Mouse (Mus musculus) CD4-positive, CD25-positive, alpha-beta regulatory T cell, adult 2 months (primary cell): ENCODE measurements around the gene Lep.

Experiments used
- DNase-seq: peaks from one replicate; pipeline ENCODE4 v3.0.0-alpha.2; 2012; ENCODE audit warnings: low read depth, low spot score

Gene Lep

DNA sequence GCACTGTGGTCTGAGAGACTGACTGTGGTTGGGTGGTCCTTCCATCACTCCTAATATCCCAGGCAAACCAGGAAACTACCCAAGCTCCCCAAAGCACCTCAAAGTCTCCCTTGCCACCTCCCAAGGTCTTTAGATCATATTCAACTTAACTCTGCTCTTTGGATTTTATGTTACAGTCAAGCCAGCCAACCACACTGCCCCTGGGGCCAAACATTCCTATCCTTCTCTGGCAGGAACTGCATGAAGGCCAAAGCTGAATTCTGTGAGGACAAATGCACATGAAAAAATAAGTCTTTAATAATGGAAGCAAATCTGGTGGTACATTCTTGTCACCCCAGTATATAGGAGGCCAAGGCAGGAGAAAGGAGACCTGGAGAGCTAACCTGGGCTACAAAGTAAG is 16.0 kb upstream of the Lep start:
- no peak for DNase-seq

DNA sequence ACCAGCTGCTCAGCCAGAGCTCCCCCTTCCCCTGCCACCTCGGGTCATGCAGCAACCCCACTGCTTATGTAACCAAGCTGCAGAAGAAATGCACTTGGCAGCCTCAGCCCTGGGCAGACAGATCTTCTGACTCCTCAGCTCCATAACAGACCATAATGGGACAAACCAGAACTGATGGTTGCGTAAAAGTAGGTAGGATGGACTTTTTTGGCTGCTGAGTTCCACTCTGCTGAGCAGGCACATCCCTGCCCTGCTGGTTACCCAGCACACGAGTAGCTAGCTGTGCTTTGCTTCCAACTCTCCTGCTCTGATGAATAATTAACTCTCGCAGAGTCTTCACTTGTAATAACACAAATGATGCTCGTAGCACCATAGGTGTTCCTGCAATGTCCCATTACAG is 10.1 kb upstream of the Lep start:
- no peak for DNase-seq

DNA sequence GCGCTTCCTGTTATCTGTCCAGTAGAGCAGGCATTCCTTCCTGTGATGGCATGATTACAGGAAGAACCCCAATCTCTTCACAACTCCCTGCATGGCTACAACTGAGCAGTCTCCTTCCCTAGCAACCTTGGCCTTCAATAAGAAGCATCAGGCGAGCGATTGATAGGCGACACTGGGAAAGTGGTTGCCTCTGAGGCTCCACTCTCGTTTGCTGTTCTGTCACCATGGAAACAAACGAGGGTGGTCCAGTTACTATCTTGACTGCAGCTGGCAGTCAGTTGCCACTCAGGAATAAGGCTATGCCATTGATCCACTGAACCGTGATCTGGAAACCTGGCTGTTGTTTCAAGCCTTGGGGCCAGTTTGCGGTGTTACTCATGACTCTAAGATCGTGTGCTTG is 7.8 kb upstream of the Lep start:
- DNase-seq = no peak

DNA sequence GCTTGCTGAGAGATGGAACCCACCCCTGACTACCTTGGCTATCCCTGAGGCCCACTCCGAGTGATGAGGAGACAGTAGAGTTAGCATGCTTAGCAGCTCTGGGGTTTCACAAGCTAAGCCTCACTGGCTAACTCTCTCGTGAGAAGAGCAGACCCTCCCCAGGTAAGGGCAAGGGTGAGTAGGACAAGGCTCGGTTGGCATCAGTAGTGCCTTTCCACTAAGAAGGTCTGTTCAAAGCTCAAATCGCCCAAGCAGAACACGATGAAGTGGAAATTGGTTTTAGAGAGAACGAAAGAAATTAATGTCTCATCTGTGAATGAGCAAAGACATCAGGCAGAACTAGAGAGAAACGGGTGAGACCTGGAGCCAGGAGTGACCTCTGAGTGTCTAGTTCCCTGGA is 6.8 kb upstream of the Lep start:
- no peak for DNase-seq

DNA sequence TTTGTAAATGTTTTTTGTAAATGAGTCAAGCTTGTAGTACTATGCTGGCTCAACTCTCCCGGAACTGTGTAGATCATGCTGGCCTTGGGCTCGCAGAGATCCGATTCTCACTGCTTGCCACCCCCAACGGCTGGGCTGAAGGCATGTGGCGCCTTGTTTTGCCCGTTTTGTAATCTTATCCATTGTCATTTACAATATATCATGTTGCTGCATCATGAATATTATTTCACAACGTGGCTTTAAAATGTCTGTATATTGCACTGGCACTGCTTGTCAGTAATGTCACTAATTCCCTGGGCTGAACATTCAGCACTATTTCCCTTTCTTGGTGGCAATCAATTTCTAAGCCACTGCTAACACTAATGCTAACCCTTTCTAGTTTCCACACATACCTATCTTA is 3.6 kb upstream of the Lep start:
- no peak for DNase-seq

DNA sequence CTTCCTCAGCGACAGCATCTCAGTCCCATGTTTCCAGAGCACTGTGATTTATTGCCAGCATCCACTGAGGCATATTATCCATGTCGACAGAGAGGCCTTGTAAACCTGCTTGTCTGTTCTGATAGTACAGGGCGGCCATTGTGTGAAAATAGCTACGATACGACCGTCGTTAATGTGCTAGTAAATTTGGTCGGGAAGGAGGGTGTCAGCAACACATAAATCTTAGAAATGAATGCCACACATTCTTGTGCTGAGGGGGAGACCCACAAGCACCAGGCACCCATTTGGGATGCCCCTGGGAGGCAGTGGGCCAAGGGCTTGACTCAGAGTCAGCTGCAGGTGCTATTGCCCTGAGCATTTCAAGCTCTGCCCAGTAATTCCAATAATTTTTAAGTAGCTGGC is 6.4 kb downstream of the Lep start:
- no peak for DNase-seq

DNA sequence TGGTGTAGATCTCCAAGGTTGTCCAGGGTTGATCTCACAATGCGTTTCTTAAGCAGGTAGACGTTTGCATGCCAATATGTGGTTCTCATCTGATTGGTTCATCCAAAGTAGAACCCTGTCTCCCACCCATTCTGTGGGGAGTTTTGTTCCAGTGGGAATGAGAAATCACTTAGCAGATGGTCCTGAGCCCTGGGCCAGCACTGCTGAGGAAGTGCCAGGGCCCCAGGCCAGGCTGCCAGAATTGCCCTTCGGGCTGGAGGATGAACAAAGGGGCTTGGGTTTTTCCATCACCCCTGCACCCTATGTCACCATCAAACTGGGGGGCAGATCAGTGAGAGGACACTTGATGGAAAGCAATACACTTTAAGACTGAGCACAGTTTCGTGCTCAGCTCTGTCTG is 12.2 kb downstream of the Lep start:
- no peak for DNase-seq

DNA sequence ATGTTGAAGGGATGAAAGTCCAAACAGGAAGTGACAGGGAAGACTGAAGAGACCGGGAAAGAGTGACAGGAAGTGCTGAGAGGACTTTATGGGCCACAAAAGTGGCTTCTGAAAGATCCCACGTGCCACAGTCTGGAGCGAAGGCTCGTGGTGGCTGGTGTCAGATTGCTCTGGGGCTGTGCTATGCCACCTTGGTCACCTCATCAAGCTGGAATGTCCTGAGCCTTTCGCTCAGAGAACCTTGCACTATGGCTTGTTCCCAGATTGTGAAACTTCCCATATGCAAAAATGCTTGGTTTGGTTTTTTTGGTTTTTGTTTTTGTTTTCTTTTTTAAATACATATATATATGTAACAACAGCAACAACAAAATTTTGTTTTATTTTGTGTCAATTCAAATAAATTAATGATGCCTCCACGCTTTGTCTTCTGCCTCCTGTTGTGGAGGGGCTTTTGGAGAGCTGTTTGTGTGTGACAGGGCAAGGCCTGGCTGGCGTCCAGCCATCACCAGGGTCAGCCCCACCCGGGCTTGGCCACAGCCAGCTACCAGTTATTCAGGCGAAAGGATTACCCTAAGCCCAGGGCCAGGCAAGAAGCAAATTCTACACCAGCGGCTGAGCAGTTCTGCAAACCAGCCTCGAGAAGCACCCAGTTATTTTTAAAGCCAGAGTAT is 13.6 kb downstream of the Lep start:
- no peak for DNase-seq

DNA sequence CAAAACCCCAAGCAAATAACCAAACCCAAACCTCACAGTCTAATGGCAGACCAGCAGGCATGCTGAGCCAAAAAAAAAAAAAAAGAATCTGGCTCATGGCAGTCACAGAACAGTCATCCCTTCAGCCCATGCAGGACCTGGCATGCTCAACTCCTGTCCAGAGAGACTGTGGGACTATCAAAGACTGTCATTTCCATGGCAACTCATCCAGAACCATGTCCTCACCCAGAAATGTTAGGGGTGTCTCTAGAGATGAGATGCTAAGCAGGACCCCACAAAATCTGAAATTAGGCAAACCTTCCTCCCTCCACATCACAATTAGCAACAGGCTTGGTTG is 14.1 kb downstream of the Lep start:
- DNase-seq = no peak

DNA sequence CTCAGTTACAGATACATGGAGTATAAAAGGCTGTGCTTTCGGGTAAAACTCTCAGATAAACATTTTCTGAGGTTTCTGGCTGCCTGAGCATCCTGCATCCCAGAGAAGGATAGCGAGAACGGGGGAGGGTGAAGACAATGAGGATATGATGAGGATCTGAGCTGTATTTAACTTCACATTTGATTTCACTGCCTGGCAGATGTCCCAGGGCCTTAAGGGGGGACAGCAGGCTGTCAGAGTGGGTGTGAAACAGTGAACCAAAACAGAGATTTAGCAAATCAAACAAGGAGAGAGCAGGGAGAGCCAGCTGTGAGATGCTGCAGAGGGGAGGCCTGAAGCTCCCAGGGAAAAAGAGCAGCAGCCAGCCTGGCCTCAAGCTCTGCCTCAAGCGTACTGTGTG is 19.3 kb downstream of the Lep start:
- no peak for DNase-seq

DNA sequence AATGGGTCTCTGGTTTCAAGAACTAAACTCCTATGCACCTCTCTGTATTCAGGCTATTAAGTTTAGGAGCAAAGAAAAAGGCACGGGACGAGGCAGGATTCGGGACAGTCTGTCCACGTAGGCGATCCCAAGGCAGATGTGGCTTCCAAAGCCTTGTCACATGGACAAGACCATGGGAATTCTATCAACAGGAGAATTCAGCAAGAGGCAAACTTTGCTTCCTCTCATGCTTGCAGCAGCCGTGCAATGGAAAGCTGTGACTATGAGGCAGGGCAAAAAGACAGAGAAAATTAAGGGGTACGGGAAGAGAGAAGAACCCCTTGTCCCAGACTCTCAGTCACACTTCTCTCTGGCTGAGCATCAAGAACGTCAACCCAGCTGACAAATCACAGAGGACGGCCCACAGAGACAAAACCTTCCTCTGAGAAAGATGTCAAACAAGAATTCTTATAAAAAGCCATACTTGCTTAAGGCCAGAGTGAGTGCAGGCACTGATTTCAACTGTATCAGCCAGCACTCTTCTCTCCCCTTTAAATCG is 21.9 kb downstream of the Lep start:
- no peak for DNase-seq

DNA sequence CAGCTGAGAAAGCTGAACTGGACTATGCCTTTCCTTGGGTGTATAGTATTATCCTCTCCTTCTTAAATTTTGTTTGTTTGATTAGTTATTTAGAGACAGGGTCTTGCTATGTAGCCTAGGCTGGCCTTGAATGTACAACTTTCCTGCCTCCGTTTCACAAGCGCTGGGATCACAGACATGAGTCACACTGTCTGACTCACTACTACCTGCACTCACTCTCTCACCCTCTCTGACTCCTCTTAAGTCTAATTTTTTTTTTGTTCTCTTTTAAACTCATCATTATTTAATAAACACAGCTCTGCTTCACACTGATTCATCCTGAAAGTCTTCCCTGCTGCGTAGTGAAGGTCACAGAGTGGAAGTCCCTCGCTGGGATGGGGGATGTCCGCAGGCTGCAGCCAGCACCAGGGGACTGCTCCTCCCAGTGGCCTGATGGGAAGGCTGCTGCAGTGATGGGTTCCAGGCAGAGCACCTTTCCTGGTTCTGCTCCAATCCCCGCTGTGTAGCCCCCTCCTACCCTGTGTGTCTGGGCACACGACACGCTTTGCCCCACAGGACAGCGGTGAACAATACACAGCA is 22.8 kb downstream of the Lep start:
- DNase-seq = no peak

DNA sequence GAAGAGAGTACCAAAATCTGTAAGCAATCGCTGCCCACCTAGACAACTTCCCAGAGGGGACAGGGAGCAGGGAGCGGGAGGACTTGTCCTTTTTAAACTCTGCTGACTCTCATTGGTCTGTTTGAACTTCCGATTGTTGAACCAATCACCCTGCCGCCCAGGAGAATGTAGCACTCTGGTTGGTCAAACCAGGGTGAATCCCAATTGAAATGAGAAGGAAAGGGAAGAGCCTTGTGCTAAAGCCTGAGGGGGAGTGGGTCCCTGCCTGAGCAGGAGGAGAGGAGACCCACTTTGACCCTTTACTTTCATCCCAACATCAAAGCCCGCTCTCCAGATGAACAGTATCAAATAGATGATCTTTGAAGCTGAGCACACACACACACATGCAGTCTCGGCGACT is 24.4 kb downstream of the Lep start:
- no peak for DNase-seq

DNA sequence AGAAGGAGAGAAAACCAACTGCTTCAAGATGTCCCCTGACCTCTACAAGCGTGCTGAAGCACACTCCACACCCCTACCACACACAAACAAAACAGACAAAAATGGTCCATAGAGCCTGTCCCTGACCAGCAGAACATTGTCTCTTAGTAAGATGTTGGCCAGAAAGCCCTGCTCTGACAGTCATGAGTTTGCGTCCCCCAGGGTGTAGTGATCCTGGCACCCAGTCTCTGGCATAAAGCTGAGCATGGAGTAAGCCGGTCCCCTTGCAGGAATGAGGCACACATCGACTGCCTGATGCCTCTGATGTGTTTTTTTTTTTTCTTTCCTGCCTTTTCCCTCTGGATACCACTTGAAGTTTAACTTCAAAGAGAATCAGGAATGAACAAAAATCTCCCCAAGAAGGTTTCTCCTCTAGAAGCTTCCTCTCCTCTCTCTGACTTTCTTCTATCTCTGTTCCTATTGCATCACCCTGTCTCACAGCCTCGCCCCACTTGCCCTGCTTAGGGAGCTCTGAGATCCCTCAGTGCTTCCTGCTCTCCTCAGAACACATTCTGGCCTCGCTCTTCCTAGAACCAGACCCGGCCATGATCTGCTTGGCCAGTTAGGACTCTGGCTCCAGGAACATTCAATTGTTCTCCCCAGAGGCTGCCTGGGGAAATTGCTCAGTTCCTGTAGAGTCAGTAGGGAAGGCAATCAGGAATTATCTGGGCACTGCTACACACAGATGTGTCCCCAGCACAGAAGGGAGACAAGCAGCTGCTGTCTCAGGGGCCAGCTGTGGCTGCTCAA is 28.1 kb downstream of the Lep start:
- DNase-seq = no peak

DNA sequence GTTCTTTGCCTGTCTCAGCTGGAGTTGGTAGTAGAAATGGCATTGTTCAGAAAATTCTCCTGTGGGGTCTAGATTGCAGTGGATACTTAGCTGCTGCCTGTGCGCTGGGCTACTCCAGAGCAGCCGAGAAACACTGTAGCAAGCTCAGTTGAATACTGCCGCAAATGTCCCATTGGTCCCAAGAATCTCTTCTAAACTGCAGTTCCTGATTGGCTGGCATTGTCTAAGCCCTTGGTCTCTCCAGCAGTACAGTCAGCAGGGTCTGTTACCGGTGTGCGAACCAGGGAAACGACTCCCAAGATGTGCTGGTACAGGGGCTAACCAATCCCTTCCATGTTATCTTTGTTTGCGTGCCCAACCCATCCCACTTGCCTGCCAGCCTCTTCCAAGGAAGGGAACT is 32.2 kb downstream of the Lep start:
- no peak for DNase-seq

DNA sequence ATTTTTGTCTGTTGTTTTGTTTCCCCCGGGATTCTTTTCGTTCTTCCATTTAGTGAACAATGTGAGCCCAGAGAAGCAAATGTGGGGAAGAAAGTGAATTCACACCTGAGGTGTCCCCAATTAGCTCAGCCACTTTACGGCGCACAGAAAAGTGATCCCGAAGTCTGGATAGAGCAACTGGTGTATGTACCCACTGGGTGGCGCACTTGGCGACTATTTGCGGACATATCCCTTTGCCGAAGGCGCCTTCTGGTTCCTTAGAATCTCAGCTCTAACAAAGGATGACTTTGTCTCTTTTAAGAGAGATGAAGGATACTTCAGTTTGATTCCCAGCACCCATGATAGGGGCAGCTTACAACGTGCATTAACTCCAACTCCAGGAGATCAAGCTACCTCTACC is 32.9 kb downstream of the Lep start:
- DNase-seq = no peak

DNA sequence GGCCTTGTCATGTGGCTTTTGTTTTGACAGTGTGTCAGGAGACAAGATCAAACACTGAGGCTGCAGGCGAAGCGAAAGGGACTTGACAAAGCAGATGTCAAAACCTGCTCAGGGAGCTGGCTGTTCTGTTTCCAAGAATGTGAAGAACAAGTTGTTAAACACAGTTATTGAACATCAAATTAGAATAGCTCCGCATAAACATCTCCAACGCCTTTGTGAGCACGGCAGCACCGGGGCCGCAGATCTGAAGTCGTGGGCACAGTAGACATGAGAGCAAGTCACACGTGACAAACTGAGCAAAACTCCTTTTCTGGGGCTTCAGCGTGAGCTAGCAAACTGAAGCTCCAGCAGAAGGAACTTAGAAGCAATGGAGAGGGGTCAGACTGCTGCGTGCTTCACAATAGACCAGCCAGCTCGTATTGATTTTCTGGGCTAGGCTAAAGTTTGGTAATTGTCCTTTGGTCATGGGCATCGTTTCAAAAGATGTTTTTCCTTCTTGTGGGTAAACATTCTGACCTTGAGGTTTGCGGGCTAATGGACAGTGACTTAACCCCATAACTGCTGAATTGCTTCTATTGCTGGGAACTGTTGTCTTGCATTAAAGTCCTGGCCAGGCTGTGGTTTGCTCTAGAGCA is 39.6 kb downstream of the Lep start:
- DNase-seq = no peak

DNA sequence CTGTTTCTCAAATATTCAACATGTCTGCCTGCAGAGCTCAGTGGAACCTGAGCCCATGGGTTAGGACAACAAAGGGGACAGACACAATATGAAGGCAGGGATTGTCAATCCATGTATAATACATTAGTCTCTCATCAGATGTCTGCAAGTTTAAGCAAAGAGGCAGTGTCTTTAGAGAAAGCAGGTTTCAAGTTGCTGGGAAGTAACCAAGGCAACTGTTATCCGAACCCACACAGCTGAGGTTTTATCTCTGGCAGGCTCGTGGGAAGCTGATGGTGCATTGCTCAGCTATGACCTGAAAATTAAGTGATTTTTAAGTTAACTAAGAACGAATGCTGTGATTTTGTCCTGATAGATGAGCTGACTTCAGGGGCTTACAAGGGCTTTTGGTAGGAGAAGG is 40.4 kb downstream of the Lep start:
- DNase-seq = no peak

DNA sequence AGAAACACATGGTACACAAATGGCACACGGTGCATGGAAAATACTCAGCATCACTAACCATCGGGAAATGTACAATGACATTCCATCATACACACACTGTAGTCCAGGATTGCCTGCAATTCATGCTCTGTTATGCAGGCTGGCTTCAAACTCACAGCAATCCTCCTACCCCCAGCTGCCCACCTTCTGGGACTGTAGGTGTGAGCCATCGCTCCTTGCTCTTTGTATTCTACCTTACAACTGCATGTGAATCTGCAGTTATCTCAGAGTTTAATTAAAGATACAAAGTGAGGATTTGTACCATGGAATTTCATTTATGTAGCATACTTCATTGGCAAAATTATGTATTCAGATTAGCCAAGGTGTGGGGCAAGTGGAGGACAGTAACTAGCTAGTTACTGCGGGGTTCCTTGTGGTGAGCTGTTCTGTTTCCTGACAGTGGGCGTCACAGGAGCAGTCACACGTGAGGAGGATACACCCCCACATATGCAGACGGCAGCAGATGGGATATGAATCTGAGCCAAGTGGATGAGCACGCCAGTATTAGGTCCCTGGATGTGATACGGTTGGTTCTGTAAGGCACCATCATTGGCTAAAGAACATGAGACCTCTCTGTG is 41.3 kb downstream of the Lep start:
- DNase-seq = no peak

DNA sequence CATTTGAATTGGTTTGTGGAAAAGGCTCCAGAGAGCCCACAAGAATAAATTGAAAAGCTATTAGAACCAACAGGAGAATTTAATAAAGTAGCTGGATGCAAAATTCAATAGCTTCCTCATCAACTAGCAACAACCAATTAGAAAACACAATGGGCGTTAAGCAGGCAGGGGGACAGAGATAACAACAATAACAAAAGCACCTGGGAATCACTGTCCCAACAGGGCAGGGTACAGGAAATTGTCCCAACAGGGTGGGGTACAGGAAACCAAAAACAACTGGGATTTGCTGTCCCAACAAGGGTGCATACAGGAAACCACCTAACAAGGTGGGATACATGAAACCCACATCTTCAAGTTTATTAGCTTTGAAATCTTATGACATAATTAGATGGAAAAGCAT is 48.4 kb downstream of the Lep start:
- DNase-seq = no peak

DNA sequence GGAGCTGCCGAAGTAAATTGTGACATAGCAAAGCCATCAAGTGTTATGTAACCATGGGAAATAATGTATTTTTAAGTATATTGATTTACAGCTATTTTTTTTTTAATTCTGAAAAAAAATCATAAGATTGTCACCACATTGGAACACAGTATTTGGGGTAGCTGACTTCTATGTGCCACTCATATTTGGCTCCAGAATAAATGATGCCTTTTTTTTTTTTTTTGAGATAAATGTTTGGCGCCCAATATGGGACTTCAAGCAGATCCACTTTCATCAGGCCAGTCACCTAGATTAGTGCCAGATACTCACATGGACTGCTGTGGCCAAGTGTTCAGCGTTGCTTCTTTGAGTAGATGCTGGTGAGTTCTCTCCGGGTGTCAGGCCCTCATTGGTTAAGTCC is 51.5 kb downstream of the Lep start:
- DNase-seq = no peak

DNA sequence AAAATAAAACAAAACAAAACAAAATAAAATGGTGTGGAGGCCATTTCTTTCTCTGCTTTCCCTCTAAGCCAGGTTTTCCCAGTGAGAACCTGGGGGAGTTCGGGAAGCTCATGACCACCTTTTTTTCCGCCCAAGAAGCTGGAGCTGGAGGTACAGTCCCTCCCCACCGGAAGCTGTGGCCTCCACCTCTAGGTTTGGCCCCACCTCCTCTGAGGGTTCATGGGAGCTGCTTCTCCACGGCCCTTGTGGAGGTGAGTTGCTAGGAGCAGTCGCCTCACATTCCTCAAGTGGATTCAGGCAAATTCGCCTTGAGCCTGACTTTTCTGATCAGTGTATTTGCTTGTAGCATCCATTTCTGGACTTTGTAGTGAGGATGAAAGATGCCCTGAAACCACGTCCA is 55.7 kb downstream of the Lep start:
- no peak for DNase-seq
